Mouse (Mus musculus) embryonic facial prominence, embryonic 14.5 days (tissue): ENCODE results near the gene Sik2. TPM values are rescaled to one million over a fixed set of nuclear protein-coding genes. Genes with fewer than 3 reads are reported as not detected.

ENCODE experiments used
- ATAC-seq: fragments of 200-750 bp; cut with Nextera tagmentation; 2 replicates; pipeline ENCODE4 v1.8.0; 2017; ENCODE audit warnings: low read depth, moderate number of reproducible peaks, moderate TSS enrichment
- DNase-seq: peaks from one replicate; pipeline ENCODE4 v3.0.0-alpha.2; 2015; ENCODE audit warnings: low spot score
- H3K27ac ChIP-seq: fragments of 300-500 bp; sonication (generic); replicated peaks from 2 replicates; pipeline ENCODE4 v1.5.1; 2014; ENCODE audit warnings: low read depth, mild to moderate bottlenecking, low read length, moderate library complexity
- H3K27me3 ChIP-seq: fragments of 300-500 bp; sonication (generic); replicated peaks from 2 replicates; pipeline ENCODE4 v1.6.1; 2014; ENCODE audit warnings: low read length; ENCODE audit not compliant: control insufficient read depth, insufficient read depth
- H3K36me3 ChIP-seq: fragments of 300-500 bp; sonication (generic); 2 replicates; pipeline ENCODE4 v1.6.1; 2014; ENCODE audit warnings: low read length, mixed read lengths; ENCODE audit not compliant: control insufficient read depth, insufficient read depth
- H3K4me1 ChIP-seq: fragments of 300-500 bp; sonication (generic); 2 replicates; pipeline ENCODE4 v1.6.1; 2014; ENCODE audit warnings: antibody characterized with exemption, low read length; ENCODE audit not compliant: control insufficient read depth, insufficient read depth
- H3K4me2 ChIP-seq: fragments of 300-500 bp; sonication (generic); 2 replicates; pipeline ENCODE4 v1.6.1; 2014; ENCODE audit warnings: low read depth, mild to moderate bottlenecking, low read length, moderate library complexity, mixed read lengths
- H3K4me3 ChIP-seq: fragments of 300-500 bp; sonication (generic); 2 replicates; pipeline ENCODE4 v1.5.1; 2014; ENCODE audit warnings: low read depth, mild to moderate bottlenecking, low read length
- H3K9ac ChIP-seq: fragments of 300-500 bp; sonication (generic); 2 replicates; pipeline ENCODE4 v1.6.1; 2014; ENCODE audit warnings: low read depth, mild to moderate bottlenecking, low read length, moderate library complexity, mixed read lengths
- H3K9me3 ChIP-seq: fragments of 300-500 bp; sonication (generic); 2 replicates; pipeline ENCODE4 v1.6.1; 2016; ENCODE audit warnings: low read length; ENCODE audit not compliant: control insufficient read depth
- WGBS: fragments of 180-500 bp; shearing (Covaris S2); extraction: QIAGEN DNeasy Blood & Tissue Kit; methylation state at CpG from one replicate; pipeline ENCODE4 v1.1.7; 2014; 5-methylcytosine and 5-hydroxymethylcytosine counted together
- polyA plus RNA-seq: library from polyadenylated mRNA; unstranded; fragments of >200 nt; fragmentation: Nextera tagmentation; extraction: Ambion mirVana; gene quantifications from 2 replicates; pipeline ENCODE4 v1.2.1, GENCODE M21; 2014

Sik2 gene
- polyA plus RNA-seq, 1 experiment from 2014 or later: 15.8 TPM

GRCm38 (mm10) chr9:50966277-50966676, 42.6 kb downstream of the Sik2 start:
- Histone ChIP-seq H3K4me2 (no peak overlapping the region), H3K4me3 (no peak overlapping the region), H3K27me3 (no peaks in the 10 kb centered on the region), H3K4me1 (no peaks in the 10 kb centered on the region), H3K27ac (no peak overlapping the region), H3K9me3 (no peaks in the 10 kb centered on the region), H3K36me3 (no peaks in the 10 kb centered on the region), H3K9ac (no peak overlapping the region)
- 71% methylated on average over 2 of the region's 2 CpGs for WGBS
- no peak for DNase-seq
- no peak for ATAC-seq

GRCm38 (mm10) chr9:50965392-50965791, 43.5 kb downstream of the Sik2 start:
- no peak overlapping the region for H3K27ac ChIP-seq
- no peaks in the 10 kb centered on the region for H3K9me3 ChIP-seq
- H3K4me2 ChIP-seq: no peak overlapping the region
- ATAC-seq (no peak), DNase-seq (no peak)
- H3K9ac ChIP-seq: no peak overlapping the region
- H3K4me3 ChIP-seq: no peak overlapping the region
- H3K27me3 ChIP-seq: no peaks in the 10 kb centered on the region
- no peaks in the 10 kb centered on the region for H3K36me3 ChIP-seq
- H3K4me1 ChIP-seq: no peaks in the 10 kb centered on the region

- ATAC-seq (no peak), DNase-seq (no peak)
- Histone ChIP-seq H3K4me3 (no peak overlapping the region), H3K9me3 (no peaks in the 10 kb centered on the region), H3K9ac (no peak overlapping the region), H3K27me3 (no peaks in the 10 kb centered on the region), H3K36me3 (no peaks in the 10 kb centered on the region), H3K4me1 (no peaks in the 10 kb centered on the region), H3K27ac (no peak overlapping the region), H3K4me2 (no peak overlapping the region)
- 75% methylated on average over 2 of the region's 2 CpGs for WGBS
Observed at GRCm38 (mm10) chr9:50964911-50965310, 44.0 kb downstream of the Sik2 start.

- H3K4me3 ChIP-seq: no peak overlapping the region
- 45% methylated on average over 6 of the region's 6 CpGs for WGBS
- no peaks in the 10 kb centered on the region for H3K36me3 ChIP-seq
- ATAC-seq (no peak), DNase-seq (peak; percentile 23)
- H3K4me1 ChIP-seq: no peaks in the 10 kb centered on the region
- no peak overlapping the region for H3K9ac ChIP-seq
- H3K4me2 ChIP-seq: no peak overlapping the region
- no peak overlapping the region for H3K27ac ChIP-seq
- no peaks in the 10 kb centered on the region for H3K27me3 ChIP-seq
- no peaks in the 10 kb centered on the region for H3K9me3 ChIP-seq
Observed at GRCm38 (mm10) chr9:50957956-50958489, 50.9 kb downstream of the Sik2 start.

- Histone ChIP-seq H3K27me3 (no peaks in the 10 kb centered on the region), H3K4me3 (no peak overlapping the region)
- WGBS: 95% methylated on average over 3 of the region's 3 CpGs
Observed at GRCm38 (mm10) chr9:50955176-50955575, 53.7 kb downstream of the Sik2 start.

GRCm38 (mm10) chr9:50948097-50948823, 60.6 kb downstream of the Sik2 start:
- no peak overlapping the region for H3K9ac ChIP-seq
- H3K36me3 ChIP-seq: no peaks in the 10 kb centered on the region
- H3K9me3 ChIP-seq: no peaks in the 10 kb centered on the region
- H3K27ac ChIP-seq: no peak overlapping the region
- WGBS: 89% methylated on average over 7 of the region's 7 CpGs
- H3K4me3 ChIP-seq: no peak overlapping the region
- no peak overlapping the region for H3K4me2 ChIP-seq
- no peaks in the 10 kb centered on the region for H3K27me3 ChIP-seq
- ATAC-seq: no peak
- no peak for DNase-seq
- no peaks in the 10 kb centered on the region for H3K4me1 ChIP-seq

More at GRCm38 (mm10) chr9:50955176-50955575, 53.7 kb downstream of the Sik2 start:
- no peak overlapping the region for H3K4me2 ChIP-seq
- no peaks in the 10 kb centered on the region for H3K9me3 ChIP-seq
- no peak overlapping the region for H3K9ac ChIP-seq
- no peak for ATAC-seq
- no peak overlapping the region for H3K27ac ChIP-seq
- no peaks in the 10 kb centered on the region for H3K4me1 ChIP-seq
- H3K36me3 ChIP-seq: no peaks in the 10 kb centered on the region
- no peak for DNase-seq

GRCm38 (mm10) chr9:50946338-50946737, 62.5 kb downstream of the Sik2 start:
- Histone ChIP-seq H3K9me3 (no peaks in the 10 kb centered on the region), H3K4me3 (no peak overlapping the region), H3K9ac (no peak overlapping the region), H3K27ac (no peak overlapping the region), H3K4me1 (no peaks in the 10 kb centered on the region), H3K36me3 (no peaks in the 10 kb centered on the region), H3K4me2 (no peak overlapping the region), H3K27me3 (no peaks in the 10 kb centered on the region)
- DNase-seq (peak; percentile 22), ATAC-seq (no peak)
- 13% methylated on average over 1 of the region's 1 CpGs for WGBS

- Histone ChIP-seq H3K27me3 (no peaks in the 10 kb centered on the region), H3K9ac (no peak overlapping the region), H3K4me2 (no peak overlapping the region), H3K36me3 (no peaks in the 10 kb centered on the region), H3K4me1 (no peaks in the 10 kb centered on the region), H3K9me3 (no peaks in the 10 kb centered on the region), H3K4me3 (no peak overlapping the region), H3K27ac (no peak overlapping the region)
- ATAC-seq (no peak), DNase-seq (no peak)
- 88% methylated on average over 1 of the region's 1 CpGs for WGBS
Observed at GRCm38 (mm10) chr9:50944826-50945225, 64.0 kb downstream of the Sik2 start.

- no peaks in the 10 kb centered on the region for H3K27me3 ChIP-seq
- 88% methylated on average over 2 of the region's 2 CpGs for WGBS
- H3K4me2 ChIP-seq: no peak overlapping the region
- H3K4me3 ChIP-seq: no peak overlapping the region
- H3K9me3 ChIP-seq: no peaks in the 10 kb centered on the region
- H3K36me3 ChIP-seq: no peaks in the 10 kb centered on the region
- H3K9ac ChIP-seq: no peak overlapping the region
- no peaks in the 10 kb centered on the region for H3K4me1 ChIP-seq
- DNase-seq: no peak
- H3K27ac ChIP-seq: no peak overlapping the region
- ATAC-seq: no peak
Observed at GRCm38 (mm10) chr9:50942711-50943110, 66.2 kb downstream of the Sik2 start.
